Mouse (Mus musculus) heart, postnatal 0 days (tissue): ENCODE data around the gene Lcp2.

Experiments used
- CTCF ChIP-seq: IDR thresholded peaks from 2 replicates; pipeline ENCODE4 v1.5.1; 2016; ENCODE audit warnings: antibody characterized with exemption, control low read depth, low read depth
- EP300 ChIP-seq: IDR thresholded peaks from 2 replicates; pipeline ENCODE4 v1.6.1; 2016; ENCODE audit warnings: antibody characterized with exemption, low read depth

DNA sequence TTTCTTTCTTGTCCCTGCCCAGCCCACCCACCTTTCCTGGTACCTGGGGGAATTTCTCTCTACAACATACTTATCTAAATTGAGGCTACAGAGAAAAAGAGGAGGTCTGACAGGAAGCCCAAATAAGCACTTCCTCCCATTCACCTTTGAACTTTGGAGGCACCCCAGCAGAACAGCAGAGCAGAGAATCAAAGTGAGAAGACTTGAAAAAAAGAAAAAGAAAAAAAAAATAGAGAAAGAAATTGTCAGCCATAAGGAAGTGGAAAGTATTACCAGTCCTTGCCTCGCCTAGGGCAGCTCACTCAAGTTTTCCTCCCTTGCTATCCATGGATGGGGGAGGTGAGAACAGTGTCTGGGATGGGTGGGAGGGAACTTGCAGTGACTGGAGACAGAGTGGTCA lies 3.9 kb upstream of the Lcp2 start:
- TF ChIP-seq CTCF (no peak), EP300 (no peak)
